Mouse (Mus musculus) T-cell, adult 2 months (primary cell): Measurements from ENCODE around the gene Kdm8.

Experiments used
- DNase-seq: peaks from one replicate; pipeline ENCODE4 v3.0.0; 2022; ENCODE audit warnings: low spot score

Gene Kdm8

DNA sequence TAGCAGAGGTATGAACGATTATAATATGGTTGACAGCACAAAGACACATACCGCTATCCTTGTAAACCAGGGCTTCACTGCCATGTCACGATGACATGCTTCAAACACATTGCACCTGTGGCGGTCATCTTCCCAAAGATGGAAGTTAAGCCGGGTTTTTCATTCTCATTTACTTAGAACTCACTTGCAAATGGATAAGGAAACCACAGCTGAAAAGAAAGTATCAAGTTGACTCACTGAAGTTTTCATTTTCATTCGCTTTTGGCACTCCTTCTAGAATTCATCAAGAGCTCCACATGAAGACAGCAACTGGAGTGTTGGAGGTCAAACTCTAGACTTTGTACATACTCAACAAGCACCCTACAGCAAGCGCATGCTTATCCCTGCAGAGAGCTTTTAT, 56.4 kb downstream of the Kdm8 start:
- DNase-seq = no peak

DNA sequence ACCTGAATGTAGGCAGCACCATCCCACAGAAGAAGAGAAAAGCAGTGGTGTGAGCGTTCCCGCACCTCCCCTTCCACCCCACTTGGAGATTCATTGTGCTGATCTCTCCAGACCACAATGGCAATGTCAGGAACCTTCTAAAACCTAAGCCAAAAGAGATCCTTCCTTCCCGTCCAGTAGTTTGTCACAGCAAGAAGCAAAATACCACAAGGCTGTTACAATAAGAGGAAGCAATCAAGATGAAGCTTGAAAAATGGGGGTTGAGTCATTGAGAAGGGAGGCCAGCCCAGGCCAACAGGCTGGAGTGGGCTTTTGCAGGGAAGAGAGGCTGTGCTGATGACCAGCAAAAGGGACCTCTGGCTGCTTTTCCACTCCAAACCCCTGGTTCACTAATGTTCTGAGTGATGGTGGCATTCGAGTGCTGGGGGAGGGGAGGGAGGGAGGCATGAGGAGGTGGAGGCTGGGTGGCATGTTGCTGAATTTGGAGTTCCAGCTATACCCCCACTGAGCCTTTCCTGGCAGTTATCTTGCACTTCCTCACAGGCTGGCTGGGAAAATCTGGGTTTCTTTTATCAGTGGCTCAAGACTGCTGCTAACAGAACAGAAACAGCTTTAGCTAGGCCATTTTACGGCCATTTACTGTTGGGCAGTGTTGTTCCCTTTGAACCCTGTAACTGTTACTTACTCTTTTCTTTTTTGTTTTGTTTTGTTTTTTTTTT, 59.1 kb downstream of the Kdm8 start:
- no peak for DNase-seq

DNA sequence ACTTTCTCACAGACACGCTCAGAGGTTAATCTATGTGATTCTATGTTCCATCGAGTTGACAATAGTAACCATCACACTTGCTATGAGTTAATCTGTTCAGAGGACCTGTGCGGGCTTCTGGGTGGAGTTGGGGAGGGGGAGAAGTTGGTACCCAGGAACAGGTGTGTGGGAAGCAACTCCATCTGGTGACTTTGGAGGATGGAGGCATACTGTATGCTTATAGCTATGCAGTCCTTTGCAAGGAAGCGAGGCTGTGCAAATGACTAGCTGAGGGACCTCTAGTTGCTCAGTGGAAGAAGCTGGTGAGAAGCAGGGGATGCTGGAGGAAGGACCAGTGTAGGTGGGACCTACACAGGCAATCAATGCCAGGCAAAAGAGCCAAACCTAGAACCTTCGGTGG, 60.1 kb downstream of the Kdm8 start:
- DNase-seq = no peak

DNA sequence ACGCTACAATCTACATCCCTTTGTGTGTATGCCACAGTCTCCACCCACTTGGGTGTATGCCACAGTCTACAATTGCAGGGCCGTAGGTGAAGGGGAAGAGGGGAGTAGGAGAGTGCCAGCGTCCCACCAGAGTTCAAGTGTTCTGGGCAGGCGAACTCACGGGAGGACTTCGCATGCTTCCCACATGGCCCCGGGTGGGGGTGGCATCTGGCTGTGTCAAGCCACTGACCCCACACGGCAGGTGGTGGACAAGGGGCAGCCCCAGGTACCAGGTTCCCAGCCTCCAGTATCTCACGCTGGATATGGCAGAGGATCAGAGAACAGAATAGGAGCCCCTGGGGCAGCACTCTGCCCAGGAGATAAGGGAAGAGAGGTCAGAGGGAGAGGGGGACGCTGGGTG, 61.1 kb downstream of the Kdm8 start:
- no peak for DNase-seq

DNA sequence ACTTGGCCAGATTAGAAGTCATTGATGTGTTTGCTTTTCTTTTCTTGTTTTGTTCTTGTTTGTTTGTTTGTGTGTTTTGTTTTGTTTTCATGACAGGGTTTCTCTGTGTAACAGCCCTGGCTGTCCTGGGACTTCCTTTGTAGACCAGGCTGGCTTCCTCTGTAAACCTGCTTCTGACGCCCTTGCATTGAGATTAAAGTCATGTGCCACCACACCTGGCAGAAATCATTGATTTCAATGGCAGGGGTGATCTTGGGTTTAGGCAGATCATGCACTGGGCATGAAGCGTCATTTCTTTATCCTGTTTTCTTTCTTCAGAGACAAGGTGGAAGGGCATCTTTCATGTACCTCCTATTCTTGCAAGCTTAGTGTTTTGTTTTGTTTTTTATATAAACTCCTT, 62.8 kb downstream of the Kdm8 start:
- DNase-seq = peak; percentile 86

DNA sequence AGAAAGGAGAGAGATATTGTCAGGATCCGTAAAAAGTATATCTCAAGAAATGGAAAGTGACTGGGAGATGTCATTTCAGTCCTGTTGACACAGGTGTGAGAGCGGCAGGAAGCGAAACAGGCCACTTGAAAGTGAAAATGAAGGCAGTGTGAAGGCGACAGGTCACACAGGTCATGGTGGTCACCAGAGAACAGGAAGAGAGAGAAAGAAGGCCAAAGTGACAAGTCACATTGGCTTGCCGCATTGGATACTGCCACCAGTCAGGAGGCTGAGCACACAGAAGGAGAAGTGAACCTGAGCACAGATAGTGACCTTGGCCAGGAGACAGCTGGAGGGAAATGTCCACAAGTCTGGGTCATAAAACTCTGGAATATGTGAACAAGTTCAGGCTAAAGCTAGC, 67.0 kb downstream of the Kdm8 start:
- DNase-seq = peak; percentile 37

DNA sequence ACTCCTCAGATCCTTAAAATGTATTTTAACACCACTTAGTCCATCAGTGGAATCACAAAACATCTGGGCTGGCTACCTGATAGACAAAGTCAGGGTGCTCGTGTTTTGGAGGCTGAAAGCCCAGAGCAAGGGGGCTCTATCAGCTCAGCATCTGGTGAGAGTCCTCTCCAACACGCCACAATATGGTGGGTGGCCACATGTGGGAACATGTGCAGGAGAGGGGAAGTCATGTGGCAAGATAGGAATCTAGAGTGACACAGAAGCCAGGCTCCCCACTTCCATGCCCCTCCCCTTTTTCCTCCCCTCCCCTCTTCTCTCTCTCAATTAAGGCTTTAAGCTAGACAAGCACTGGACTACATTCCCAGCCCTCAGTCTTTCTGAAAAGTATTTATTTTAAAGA, 67.4 kb downstream of the Kdm8 start:
- peak; percentile 39 for DNase-seq
